Mouse (Mus musculus) ES-Bruce4 (cell line): ENCODE results near the gene Pax7.

Experiments
- CTCF ChIP-seq: IDR thresholded peaks from one replicate; pipeline ENCODE4 v1.8.1; 2011; ENCODE audit warnings: low read depth, low read length
- POLR2A ChIP-seq: IDR thresholded peaks from one replicate; pipeline ENCODE4 v1.8.1; 2011; ENCODE audit warnings: low read length; ENCODE audit not compliant: insufficient read depth

GRCm38 (mm10) chr4:139807191-139807808, 26.0 kb downstream of the Pax7 start:
- TF ChIP-seq CTCF (no peak), POLR2A (no peak)
